Mouse (Mus musculus): ENCODE measurements around the gene Angel1. TPM values are rescaled to one million over a fixed set of nuclear protein-coding genes. Genes with fewer than 3 reads are reported as not detected.

Gene Angel1
- polyA plus RNA-seq, 2 experiments = 10.8 to 14.2 TPM

- TF ChIP-seq POLR2A (IDR thresholded peaks at IDR 0.05; ENCODE audit: borderline replicate concordance, extremely low read depth, insufficient read depth, insufficient read length) = no peak
- no peak overlapping the region for H3K4me2 ChIP-seq (replicated peaks; ENCODE audit: low read depth, low read length, severe bottlenecking)
- no peak overlapping the region for H3K4me3 ChIP-seq (replicated peaks; ENCODE audit: low read length)
- ATAC-seq (ENCODE audit: low FRiP score, low read depth) (peak; percentile 28; the same call in 1 of the 2 replicates), DNase-seq (ENCODE audit: low spot score) (peak; percentile 69)
- peaks cover 17% of the 10 kb centered on the region for H3K4me1 ChIP-seq (ENCODE audit: control insufficient read depth, insufficient read depth, low read length)
- no peaks in the 10 kb centered on the region for H3K9me3 ChIP-seq (ENCODE audit: control insufficient read depth, low read length)
- H3K27ac ChIP-seq (replicated peaks; ENCODE audit: low read depth, low read length) = peak overlapping the region; percentile 28; the same call in 1 of the 2 replicates
- 21% methylated on average over 4 of the region's 4 CpGs for WGBS
- no peaks in the 10 kb centered on the region for H3K36me3 ChIP-seq (ENCODE audit: control insufficient read depth, insufficient read depth, low read length)
- H3K27me3 ChIP-seq (ENCODE audit: control insufficient read depth, insufficient read depth, low read length) = no peaks in the 10 kb centered on the region
- no peak overlapping the region for H3K9ac ChIP-seq (ENCODE audit: low read depth, low read length, severe bottlenecking)
Observed at GRCm38 (mm10) chr12:86770261-86770670, 44.0 kb upstream of the Angel1 start.

DNA sequence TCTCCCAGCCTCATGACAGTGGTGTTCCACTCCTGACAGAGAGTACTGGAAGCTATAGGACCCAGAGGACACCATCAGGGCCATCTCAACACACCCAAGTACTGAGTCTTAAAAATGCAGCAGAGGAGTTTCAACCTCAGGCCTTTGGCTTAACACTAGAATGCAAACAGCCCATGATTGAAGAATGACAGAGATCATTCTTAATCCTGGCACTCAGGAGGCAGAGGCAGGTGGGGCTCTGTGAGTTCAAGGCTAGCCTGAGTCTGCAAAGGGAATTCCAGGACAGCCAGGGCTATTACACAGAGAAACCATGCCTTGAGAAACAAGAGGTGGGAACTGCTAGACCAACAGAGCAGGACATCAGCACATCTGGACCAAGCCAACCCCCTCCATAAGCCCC lies 43.6 kb upstream of the Angel1 start:
- Histone ChIP-seq H3K4me2 (replicated peaks; ENCODE audit: low read depth, low read length, severe bottlenecking) (no peak overlapping the region), H3K27ac (replicated peaks; ENCODE audit: low read depth, low read length) (peak overlapping the region; percentile 28; the same call in 1 of the 2 replicates), H3K4me1 (ENCODE audit: control insufficient read depth, insufficient read depth, low read length) (peaks cover 17% of the 10 kb centered on the region), H3K9ac (ENCODE audit: low read depth, low read length, severe bottlenecking) (no peak overlapping the region), H3K27me3 (ENCODE audit: control insufficient read depth, insufficient read depth, low read length) (no peaks in the 10 kb centered on the region), H3K36me3 (ENCODE audit: control insufficient read depth, insufficient read depth, low read length) (no peaks in the 10 kb centered on the region), H3K4me3 (replicated peaks; ENCODE audit: low read length) (no peak overlapping the region), H3K9me3 (ENCODE audit: control insufficient read depth, low read length) (no peaks in the 10 kb centered on the region)
- no peak for TF ChIP-seq POLR2A (IDR thresholded peaks at IDR 0.05; ENCODE audit: borderline replicate concordance, extremely low read depth, insufficient read depth, insufficient read length)
- no peak for ATAC-seq (ENCODE audit: low FRiP score, low read depth)
- DNase-seq (ENCODE audit: low spot score) = no peak

GRCm38 (mm10) chr12:86768986-86769580 lies 42.8 kb upstream of the Angel1 start:
- no peak for TF ChIP-seq POLR2A (IDR thresholded peaks at IDR 0.05; ENCODE audit: borderline replicate concordance, extremely low read depth, insufficient read depth, insufficient read length)
- DNase-seq (ENCODE audit: low spot score) (peak; percentile 47), ATAC-seq (ENCODE audit: low FRiP score, low read depth) (no peak)
- no peaks in the 10 kb centered on the region for H3K27me3 ChIP-seq (ENCODE audit: control insufficient read depth, insufficient read depth, low read length)
- H3K4me1 ChIP-seq (ENCODE audit: control insufficient read depth, insufficient read depth, low read length) = peaks cover 17% of the 10 kb centered on the region
- no peaks in the 10 kb centered on the region for H3K9me3 ChIP-seq (ENCODE audit: control insufficient read depth, low read length)
- H3K9ac ChIP-seq (ENCODE audit: low read depth, low read length, severe bottlenecking) = no peak overlapping the region
- no peaks in the 10 kb centered on the region for H3K36me3 ChIP-seq (ENCODE audit: control insufficient read depth, insufficient read depth, low read length)
- H3K4me2 ChIP-seq (replicated peaks; ENCODE audit: low read depth, low read length, severe bottlenecking) = no peak overlapping the region
- no peak overlapping the region for H3K4me3 ChIP-seq (replicated peaks; ENCODE audit: low read length)
- 31% methylated on average over 4 of the region's 4 CpGs for WGBS
- H3K27ac ChIP-seq (replicated peaks; ENCODE audit: low read depth, low read length) = no peak overlapping the region

DNA sequence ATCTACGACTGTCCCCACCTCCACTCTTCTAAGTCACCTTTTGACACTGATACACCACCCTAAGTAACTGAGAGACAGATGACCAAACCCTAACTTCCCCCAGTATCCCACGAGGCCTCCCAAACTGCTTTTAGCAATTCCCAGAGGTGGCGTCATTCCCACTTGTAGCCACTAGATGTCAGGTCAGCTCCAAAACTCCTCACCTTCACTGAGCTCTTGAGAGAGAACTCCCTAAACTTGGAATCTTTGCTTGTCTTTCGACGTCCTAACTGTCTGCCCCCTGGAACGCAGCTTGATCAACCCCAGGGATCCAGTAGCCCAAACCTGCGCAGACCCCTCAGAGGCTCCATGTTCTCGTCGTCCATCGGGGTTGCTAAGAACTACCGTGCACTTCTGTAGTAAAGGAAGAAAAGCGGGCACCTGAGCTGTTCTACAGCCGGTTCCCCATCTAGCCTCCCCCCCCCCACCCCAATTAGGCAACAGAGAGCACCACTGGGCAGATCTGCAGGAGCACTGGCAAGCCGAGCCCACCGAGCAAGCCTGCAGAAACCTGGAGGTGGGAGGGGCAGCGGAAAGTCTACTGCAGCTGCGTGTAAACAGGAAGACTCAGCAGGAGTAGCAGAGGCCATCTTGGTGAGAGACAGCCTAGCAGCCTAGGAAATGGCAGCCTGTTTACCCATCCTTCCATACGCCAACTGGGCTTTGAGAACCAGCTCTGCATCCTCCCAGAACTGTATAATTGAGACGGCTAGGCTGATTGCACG lies 41.8 kb upstream of the Angel1 start:
- peaks cover 17% of the 10 kb centered on the region for H3K4me1 ChIP-seq (ENCODE audit: control insufficient read depth, insufficient read depth, low read length)
- no peak overlapping the region for H3K4me3 ChIP-seq (replicated peaks; ENCODE audit: low read length)
- DNase-seq (ENCODE audit: low spot score) = peak; percentile 71
- 0 out of 2 replicates have a peak, but pooled peaks have one; percentile 27 for ATAC-seq (ENCODE audit: low FRiP score, low read depth)
- no peaks in the 10 kb centered on the region for H3K36me3 ChIP-seq (ENCODE audit: control insufficient read depth, insufficient read depth, low read length)
- TF ChIP-seq POLR2A (IDR thresholded peaks at IDR 0.05; ENCODE audit: borderline replicate concordance, extremely low read depth, insufficient read depth, insufficient read length) = no peak
- no peaks in the 10 kb centered on the region for H3K27me3 ChIP-seq (ENCODE audit: control insufficient read depth, insufficient read depth, low read length)
- H3K27ac ChIP-seq (replicated peaks; ENCODE audit: low read depth, low read length) = no peak overlapping the region
- no peaks in the 10 kb centered on the region for H3K9me3 ChIP-seq (ENCODE audit: control insufficient read depth, low read length)
- 32% methylated on average over 20 of the region's 20 CpGs for WGBS
- H3K4me2 ChIP-seq (replicated peaks; ENCODE audit: low read depth, low read length, severe bottlenecking) = no peak overlapping the region
- no peak overlapping the region for H3K9ac ChIP-seq (ENCODE audit: low read depth, low read length, severe bottlenecking)

- no peaks in the 10 kb centered on the region for H3K36me3 ChIP-seq (ENCODE audit: control insufficient read depth, insufficient read depth, low read length)
- no peak for TF ChIP-seq POLR2A (IDR thresholded peaks at IDR 0.05; ENCODE audit: borderline replicate concordance, extremely low read depth, insufficient read depth, insufficient read length)
- ATAC-seq (ENCODE audit: low FRiP score, low read depth) (no peak), DNase-seq (ENCODE audit: low spot score) (no peak)
- no peak overlapping the region for H3K4me2 ChIP-seq (replicated peaks; ENCODE audit: low read depth, low read length, severe bottlenecking)
- no peaks in the 10 kb centered on the region for H3K9me3 ChIP-seq (ENCODE audit: control insufficient read depth, low read length)
- H3K27me3 ChIP-seq (ENCODE audit: control insufficient read depth, insufficient read depth, low read length) = no peaks in the 10 kb centered on the region
- H3K4me1 ChIP-seq (ENCODE audit: control insufficient read depth, insufficient read depth, low read length) = peaks cover 13% of the 10 kb centered on the region
- WGBS = 93% methylated on average over 8 of the region's 8 CpGs
- no peak overlapping the region for H3K4me3 ChIP-seq (replicated peaks; ENCODE audit: low read length)
- H3K9ac ChIP-seq (ENCODE audit: low read depth, low read length, severe bottlenecking) = no peak overlapping the region
- H3K27ac ChIP-seq (replicated peaks; ENCODE audit: low read depth, low read length) = no peak overlapping the region
Observed at GRCm38 (mm10) chr12:86766467-86766866, 40.2 kb upstream of the Angel1 start.
